Mouse (Mus musculus) left cerebral cortex, adult 11 months (tissue): Measurements from ENCODE around the gene Slc38a3.
A peak's percentile ranks its signal among the peaks of the same experiment; 100 is the strongest.

Experiments used
- DNase-seq: peaks from one replicate; pipeline ENCODE4 v3.0.0; 2022; ENCODE audit warnings: low spot score

Gene Slc38a3

GRCm38 (mm10) chr9:107666751-107667205 is 2.6 kb downstream of the Slc38a3 start:
- DNase-seq, result no peak

- no peak for DNase-seq
Observed at GRCm38 (mm10) chr9:107665308-107665707, 4.0 kb downstream of the Slc38a3 start.

GRCm38 (mm10) chr9:107663525-107663924 is 5.8 kb downstream of the Slc38a3 start:
- DNase-seq, result no peak

- no peak for DNase-seq
Observed at GRCm38 (mm10) chr9:107662342-107662741, 7.0 kb downstream of the Slc38a3 start.

- no peak for DNase-seq
Observed at GRCm38 (mm10) chr9:107660777-107661176, 8.6 kb downstream of the Slc38a3 start.

- no peak for DNase-seq
Observed at GRCm38 (mm10) chr9:107659961-107660360, 9.4 kb downstream of the Slc38a3 start.

GRCm38 (mm10) chr9:107659551-107659950 is 9.8 kb downstream of the Slc38a3 start:
- peak; percentile 58 for DNase-seq

- no peak for DNase-seq
Observed at GRCm38 (mm10) chr9:107658096-107658495, 11.2 kb downstream of the Slc38a3 start.

GRCm38 (mm10) chr9:107657144-107657543 is 12.2 kb downstream of the Slc38a3 start:
- no peak for DNase-seq

- DNase-seq, result no peak
Observed at GRCm38 (mm10) chr9:107654585-107654984, 14.7 kb downstream of the Slc38a3 start.

GRCm38 (mm10) chr9:107653474-107653873 is 15.9 kb downstream of the Slc38a3 start:
- DNase-seq, result no peak

GRCm38 (mm10) chr9:107650708-107651481 is 18.4 kb downstream of the Slc38a3 start:
- no peak for DNase-seq

- no peak for DNase-seq
Observed at GRCm38 (mm10) chr9:107650225-107650624, 19.1 kb downstream of the Slc38a3 start.

- DNase-seq, result no peak
Observed at GRCm38 (mm10) chr9:107648767-107649166, 20.6 kb downstream of the Slc38a3 start.

- DNase-seq, result no peak
Observed at GRCm38 (mm10) chr9:107646975-107647374, 22.4 kb downstream of the Slc38a3 start.

GRCm38 (mm10) chr9:107645577-107645976 is 23.8 kb downstream of the Slc38a3 start:
- no peak for DNase-seq

- no peak for DNase-seq
Observed at GRCm38 (mm10) chr9:107645153-107645510, 24.2 kb downstream of the Slc38a3 start.

- DNase-seq, result peak; percentile 84
Observed at GRCm38 (mm10) chr9:107644495-107645152, 24.7 kb downstream of the Slc38a3 start.

- no peak for DNase-seq
Observed at GRCm38 (mm10) chr9:107643544-107644214, 25.7 kb downstream of the Slc38a3 start.

- no peak for DNase-seq
Observed at GRCm38 (mm10) chr9:107641666-107642065, 27.7 kb downstream of the Slc38a3 start.

GRCm38 (mm10) chr9:107640257-107640772 is 29.0 kb downstream of the Slc38a3 start:
- no peak for DNase-seq

GRCm38 (mm10) chr9:107637070-107637469 is 32.3 kb downstream of the Slc38a3 start:
- no peak for DNase-seq
